Mouse (Mus musculus) spleen, embryonic (tissue): Measurements from ENCODE around the gene Olfr103.

Experiments
- CTCF ChIA-PET: fragments of 350-600 bp; sonication (Branson Sonifier 250); formaldehyde crosslinking; loops from one replicate; lab custom pipeline; 2022; lab: Charles Lee

Olfr103 gene

DNA sequence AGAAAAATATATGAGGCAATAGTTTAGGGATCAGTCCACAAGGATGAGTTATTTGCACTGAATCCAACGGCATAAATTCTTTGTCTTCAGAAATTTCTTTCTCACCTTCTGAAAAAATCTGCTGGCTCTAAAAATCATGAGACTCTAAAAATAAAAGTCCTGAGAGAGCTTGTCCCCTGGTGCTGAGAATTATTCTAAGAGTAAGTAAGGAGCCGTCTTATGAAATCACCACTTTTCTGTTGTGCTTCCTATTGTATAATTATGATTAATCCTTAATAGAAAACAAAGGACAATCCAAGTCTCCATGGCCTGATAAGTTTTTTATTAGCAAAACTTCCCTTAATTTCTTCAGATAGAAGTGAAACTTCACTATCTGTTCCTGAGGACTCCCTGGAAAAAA, at the start of gene Olfr103:
Olfr103 (minus strand) TSS at position 101 of the 400 bp plus-strand sequence.
- CTCF ChIA-PET: no interaction called here

DNA sequence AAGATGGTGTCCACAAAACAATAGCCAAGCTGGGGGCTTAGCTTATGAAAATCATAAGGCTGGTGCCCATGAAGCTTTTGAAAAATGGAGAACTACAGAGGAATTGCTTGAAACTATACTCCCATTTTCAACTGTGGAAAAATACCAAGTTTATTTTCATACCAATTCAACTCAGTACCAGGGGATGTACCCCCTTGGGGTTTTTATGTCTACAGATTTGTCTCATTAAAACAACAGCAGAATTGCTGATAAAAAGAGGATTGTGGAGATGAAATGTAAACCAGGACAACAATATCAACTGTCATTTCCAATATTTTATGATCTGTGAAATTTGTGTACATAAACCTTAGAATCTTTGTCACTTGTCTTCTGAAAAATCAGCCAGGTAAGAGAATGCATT, 39.2 kb upstream of the Olfr103 start, which contains the start of gene Olfr105-ps:
Olfr105-ps (plus strand) TSS at position 301 of the 400 bp plus-strand sequence.
- CTCF ChIA-PET: no interaction called here

DNA sequence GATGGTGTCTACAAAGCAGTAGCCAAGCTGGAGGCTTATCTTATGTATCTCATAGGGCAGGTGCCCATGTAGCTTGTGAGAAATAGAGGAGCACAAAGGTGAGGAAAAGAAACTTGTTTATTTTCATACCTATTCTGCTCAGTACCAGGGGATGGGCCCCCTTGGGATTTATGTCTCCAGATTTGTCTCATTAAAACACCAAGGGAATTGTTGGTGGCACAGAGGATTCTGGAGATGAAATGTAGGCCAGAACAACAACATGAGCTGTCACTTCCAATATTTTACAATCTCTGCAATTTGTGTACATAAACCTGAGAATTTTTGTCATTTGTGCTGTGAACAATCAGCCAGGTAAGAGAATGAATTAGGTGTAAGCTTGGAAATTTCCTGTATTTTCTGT, 19.8 kb upstream of the Olfr103 start, which contains the start of gene Olfr104-ps:
Olfr104-ps (plus strand) TSS at position 301 of the 400 bp plus-strand sequence.
- CTCF ChIA-PET: no interaction called here

- CTCF ChIA-PET: no interaction called here
Measured at GRCm38 (mm10) chr17:37316954-37317353, 22.5 kb downstream of the Olfr103 start, which contains the start of gene Olfr102. Gene Olfr102 (minus strand): TSS chr17:37317054.

- CTCF ChIA-PET: no interaction called here
Measured at GRCm38 (mm10) chr17:37310146-37310699, 29.3 kb downstream of the Olfr103 start.

DNA sequence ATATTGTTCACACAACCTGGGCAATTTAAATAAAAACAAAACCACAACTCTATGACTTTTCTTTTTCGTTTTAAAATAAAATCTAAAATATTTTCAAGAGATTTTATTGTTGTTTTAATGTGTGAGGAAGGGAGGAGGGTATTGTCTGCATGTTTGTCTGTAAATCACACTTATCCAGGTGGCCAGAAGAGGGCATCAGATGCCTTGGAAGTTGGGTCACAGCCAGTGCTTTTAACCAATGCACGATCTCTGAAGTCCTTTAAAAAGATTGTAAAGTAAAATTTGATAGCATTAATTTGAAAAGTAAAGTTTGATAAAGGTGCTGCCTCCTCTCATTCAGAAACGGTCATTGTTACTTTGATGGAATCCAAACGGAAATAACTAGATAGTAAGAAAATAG, 31.0 kb downstream of the Olfr103 start:
- CTCF ChIA-PET: no interaction called here

DNA sequence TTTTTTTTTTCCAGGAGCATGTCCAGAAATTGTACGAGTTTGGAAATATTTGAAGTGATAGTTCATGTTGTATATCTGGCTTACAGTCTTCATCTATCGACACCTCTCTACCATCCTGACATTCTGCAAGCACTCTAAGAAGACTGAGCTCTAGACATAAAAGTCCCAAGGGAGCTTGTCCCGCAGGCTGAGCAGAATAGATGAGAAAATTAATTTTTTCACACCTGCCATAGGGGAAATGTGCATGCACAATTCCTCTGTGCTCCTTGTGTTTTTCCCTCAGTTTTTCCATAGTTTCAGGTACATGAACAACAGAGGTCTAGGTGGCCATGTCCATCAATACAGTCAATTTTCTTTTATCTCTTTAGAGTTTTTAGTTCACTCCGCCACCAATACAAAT, 35.3 kb downstream of the Olfr103 start, which contains the start of gene Olfr101:
Olfr101 (minus strand) TSS at position 101 of the 400 bp plus-strand sequence.
- CTCF ChIA-PET: no interaction called here
